Mouse (Mus musculus) midbrain, embryonic 16.5 days (tissue): ENCODE results near the gene Lipt2. TPM values are rescaled to one million over a fixed set of nuclear protein-coding genes. Genes with fewer than 3 reads are reported as not detected.

Experiments
- ATAC-seq: fragments of 200-750 bp; cut with Nextera tagmentation; 2 replicates; pipeline ENCODE4 v1.8.0; 2017; ENCODE audit warnings: moderate TSS enrichment
- H3K27ac ChIP-seq: fragments of 300-500 bp; sonication (generic); 2 replicates; pipeline ENCODE4 v1.5.1; 2014; ENCODE audit warnings: mild to moderate bottlenecking, low read length, mixed read lengths
- H3K27me3 ChIP-seq: fragments of 300-500 bp; sonication (generic); 2 replicates; pipeline ENCODE4 v1.6.1; 2014; ENCODE audit warnings: low read depth, low read length, mixed read lengths; ENCODE audit not compliant: control insufficient read depth, insufficient read depth
- H3K36me3 ChIP-seq: fragments of 300-500 bp; sonication (generic); 2 replicates; pipeline ENCODE4 v1.6.1; 2014; ENCODE audit warnings: mild to moderate bottlenecking, low read length, moderate library complexity, mixed read lengths; ENCODE audit not compliant: control insufficient read depth, insufficient read depth
- H3K4me1 ChIP-seq: fragments of 300-500 bp; sonication (generic); 2 replicates; pipeline ENCODE4 v1.6.1; 2014; ENCODE audit warnings: mild to moderate bottlenecking, low read length, mixed read lengths; ENCODE audit not compliant: control insufficient read depth, insufficient read depth
- H3K4me2 ChIP-seq: fragments of 300-500 bp; sonication (generic); 2 replicates; pipeline ENCODE4 v1.6.1; 2014; ENCODE audit warnings: mild to moderate bottlenecking, low read length, mixed read lengths
- H3K4me3 ChIP-seq: fragments of 300-500 bp; sonication (generic); 2 replicates; pipeline ENCODE4 v1.5.1; 2014; ENCODE audit warnings: low read depth, mild to moderate bottlenecking, low read length, moderate library complexity, mixed read lengths
- H3K9ac ChIP-seq: fragments of 300-500 bp; sonication (generic); 2 replicates; pipeline ENCODE4 v1.6.1; 2014; ENCODE audit warnings: low read depth, low read length, mixed read lengths
- H3K9me3 ChIP-seq: fragments of 300-500 bp; sonication (generic); replicated peaks from 2 replicates; pipeline ENCODE4 v1.6.1; 2014; ENCODE audit warnings: mild to moderate bottlenecking, low read length, mixed read lengths; ENCODE audit not compliant: control insufficient read depth, poor library complexity, severe bottlenecking
- WGBS: fragments of 180-500 bp; shearing (Covaris S2); extraction: QIAGEN DNeasy Blood & Tissue Kit; methylation state at CpG from one replicate; pipeline ENCODE4 v1.1.7; 2014; 5-methylcytosine and 5-hydroxymethylcytosine counted together
- polyA plus RNA-seq: library from polyadenylated mRNA; unstranded; fragments of >200 nt; fragmentation: Nextera tagmentation; extraction: Ambion mirVana; gene quantifications from 2 replicates; pipeline ENCODE4 v1.2.1, GENCODE M21; 2015

The Lipt2 gene
- polyA plus RNA-seq, 1 experiment from 2014 or later = 15.4 TPM

DNA sequence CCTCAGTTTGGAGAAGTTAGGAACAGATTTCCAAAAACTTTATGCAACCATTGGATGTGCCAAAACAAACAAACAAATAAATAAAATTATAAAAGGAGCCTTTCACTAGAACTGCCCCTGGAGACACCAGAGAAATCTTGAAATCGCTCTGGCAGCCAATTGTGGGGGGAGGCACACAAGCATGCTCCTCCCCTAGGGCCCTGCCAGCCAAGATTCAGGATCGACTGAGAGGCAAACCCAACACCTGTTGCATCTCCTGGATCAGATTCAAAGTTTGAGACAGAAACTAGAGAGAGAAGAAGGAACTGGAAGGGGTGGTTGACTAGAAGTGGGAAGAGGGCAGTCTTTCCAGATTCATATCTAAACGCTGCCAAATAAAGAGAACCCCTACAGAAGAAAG is 44.5 kb downstream of the Lipt2 start:
- no peak overlapping the region for H3K4me2 ChIP-seq
- no peaks in the 10 kb centered on the region for H3K4me1 ChIP-seq
- no peaks in the 10 kb centered on the region for H3K9me3 ChIP-seq
- no peaks in the 10 kb centered on the region for H3K36me3 ChIP-seq
- ATAC-seq = no peak
- 68% methylated on average over 3 of the region's 3 CpGs for WGBS
- H3K27me3 ChIP-seq = no peaks in the 10 kb centered on the region
- no peak overlapping the region for H3K9ac ChIP-seq
- H3K4me3 ChIP-seq = no peak overlapping the region
- H3K27ac ChIP-seq = no peak overlapping the region

- no peak overlapping the region for H3K9ac ChIP-seq
- H3K4me1 ChIP-seq = no peaks in the 10 kb centered on the region
- 78% methylated on average over 6 of the region's 6 CpGs for WGBS
- H3K9me3 ChIP-seq = no peaks in the 10 kb centered on the region
- ATAC-seq = no peak
- H3K27ac ChIP-seq = no peak overlapping the region
- H3K36me3 ChIP-seq = no peaks in the 10 kb centered on the region
- H3K4me3 ChIP-seq = no peak overlapping the region
- H3K4me2 ChIP-seq = no peak overlapping the region
- no peaks in the 10 kb centered on the region for H3K27me3 ChIP-seq
Measured at GRCm38 (mm10) chr7:100204871-100205270, 45.8 kb downstream of the Lipt2 start.

DNA sequence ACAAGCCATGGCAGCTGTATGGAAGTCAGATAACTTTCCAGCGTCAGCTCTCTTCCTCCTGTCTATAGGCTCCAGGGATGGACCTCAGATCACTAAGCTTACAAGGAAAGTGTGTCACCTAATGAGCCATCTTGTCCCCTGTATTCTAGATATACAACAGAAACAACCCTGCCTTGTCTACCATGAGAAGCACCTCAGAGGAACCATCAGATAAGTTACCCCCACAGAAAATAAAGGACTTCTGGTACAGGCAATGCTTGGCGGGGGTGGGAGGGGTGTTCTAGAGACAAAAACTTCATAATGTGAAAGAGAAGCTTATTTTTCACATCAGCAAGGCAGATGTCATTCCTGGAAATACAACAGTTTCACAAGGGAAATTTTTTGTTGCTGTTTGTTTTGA is 47.1 kb downstream of the Lipt2 start:
- no peak overlapping the region for H3K27ac ChIP-seq

GRCm38 (mm10) chr7:100207886-100208285 is 48.8 kb downstream of the Lipt2 start:
- Histone ChIP-seq H3K27ac (no peak overlapping the region), H3K9me3 (no peaks in the 10 kb centered on the region), H3K4me3 (no peak overlapping the region), H3K36me3 (no peaks in the 10 kb centered on the region), H3K27me3 (no peaks in the 10 kb centered on the region), H3K4me1 (no peaks in the 10 kb centered on the region), H3K4me2 (no peak overlapping the region), H3K9ac (no peak overlapping the region)
- no peak for ATAC-seq

More for the DNA sequence above, 47.1 kb downstream of the Lipt2 start:
- Histone ChIP-seq H3K9ac (no peak overlapping the region), H3K27me3 (no peaks in the 10 kb centered on the region), H3K4me2 (no peak overlapping the region), H3K36me3 (no peaks in the 10 kb centered on the region), H3K9me3 (no peaks in the 10 kb centered on the region), H3K4me3 (no peak overlapping the region), H3K4me1 (no peaks in the 10 kb centered on the region)
- 95% methylated on average over 2 of the region's 2 CpGs for WGBS
- ATAC-seq = no peak

Other genes starting within 250 kb of the Lipt2 start
- gene Rnf169, start 178.8 kb upstream of the Lipt2 start, polyA plus RNA-seq = 4.3 and 4.4 TPM in 2 replicates
- gene Chrdl2, start 153.1 kb upstream of the Lipt2 start, polyA plus RNA-seq = 0.12 and 0.48 TPM in 2 replicates
- 51.6 and 55.7 TPM in 2 replicates for gene Pold3, start 37.7 kb upstream of the Lipt2 start, polyA plus RNA-seq
- 0.56 and 0.79 TPM in 2 replicates for gene Kcne3, start 17.2 kb downstream of the Lipt2 start, polyA plus RNA-seq
- 36.5 and 39.4 TPM in 2 replicates for gene Pgm2l1, start 68.1 kb downstream of the Lipt2 start, polyA plus RNA-seq
- 6.3 and 6.9 TPM in 2 replicates for gene P4ha3, start 126.2 kb downstream of the Lipt2 start, polyA plus RNA-seq
- gene C2cd3, start 213.0 kb downstream of the Lipt2 start, polyA plus RNA-seq = 16.7 and 19.5 TPM in 2 replicates
- 160 and 170 TPM in 2 replicates for gene Ppme1, start 213.0 kb downstream of the Lipt2 start, polyA plus RNA-seq